Mouse (Mus musculus) thymus, postnatal 25 days (tissue): ENCODE results near the gene 4930562C15Rik.
"Not testable (repeated sequence)": the region's sequence is repeated elsewhere in the genome, so short reads cannot be mapped to it uniquely, and the experiment has no call there.

Source experiments
- DNase-seq: peaks from one replicate; pipeline ENCODE4 v3.0.0; 2022

The 4930562C15Rik gene

DNA sequence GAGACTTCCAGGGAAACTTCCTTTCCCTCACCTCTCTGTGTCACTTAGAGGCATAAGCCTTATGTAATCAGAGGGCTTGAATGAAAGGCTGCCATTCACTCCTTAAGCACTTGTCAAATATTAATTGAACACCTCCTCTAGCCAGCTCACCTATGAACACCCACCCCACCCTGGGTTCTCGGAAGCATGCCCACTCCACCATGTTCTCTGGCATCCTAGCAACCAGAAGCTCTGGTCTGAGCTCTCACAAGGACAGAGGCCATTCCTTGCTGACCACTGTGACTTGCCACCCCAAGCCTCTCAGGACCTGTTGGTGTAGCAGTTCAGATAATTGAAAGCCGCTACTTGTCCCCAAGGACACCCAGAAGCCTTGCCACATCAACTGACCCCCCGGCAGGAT is at the start of gene 4930562C15Rik:
4930562C15Rik (plus strand) TSS at position 226 of the 400 bp plus-strand sequence.
- DNase-seq = no peak

GRCm38 (mm10) chr16:4785706-4786105 is 49.5 kb upstream of the 4930562C15Rik start:
- DNase-seq = no peak

- no peak for DNase-seq
Measured at GRCm38 (mm10) chr16:4788176-4788575, 47.0 kb upstream of the 4930562C15Rik start.

GRCm38 (mm10) chr16:4789311-4789768 is 45.9 kb upstream of the 4930562C15Rik start:
- no peak for DNase-seq

GRCm38 (mm10) chr16:4789810-4790559 is 45.2 kb upstream of the 4930562C15Rik start, which contains the start of gene Cdip1:
Cdip1 (minus strand) TSS chr16:4790292.
- DNase-seq = peak; percentile 95

GRCm38 (mm10) chr16:4791332-4791731 is 43.9 kb upstream of the 4930562C15Rik start:
- DNase-seq = no peak

DNA sequence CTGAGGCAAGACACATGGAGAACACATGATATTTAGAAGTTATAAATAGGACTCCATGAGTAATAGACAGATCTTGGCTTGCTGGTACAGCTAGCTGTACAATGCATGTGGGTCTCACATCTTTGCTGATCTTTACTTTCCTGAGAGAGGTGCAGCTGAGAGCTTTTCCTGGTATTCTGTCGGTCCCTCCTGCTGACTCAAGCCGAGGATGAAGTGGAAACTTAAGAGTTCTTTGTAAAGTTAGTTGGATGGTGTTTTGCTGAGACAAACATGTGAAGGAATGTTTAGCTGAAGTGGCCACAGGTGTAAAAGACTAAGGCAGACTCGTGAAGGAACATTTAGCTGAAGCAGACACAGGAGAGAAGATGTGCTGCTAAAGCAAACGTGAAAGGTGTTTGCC is 38.6 kb upstream of the 4930562C15Rik start:
- DNase-seq = no peak

DNA sequence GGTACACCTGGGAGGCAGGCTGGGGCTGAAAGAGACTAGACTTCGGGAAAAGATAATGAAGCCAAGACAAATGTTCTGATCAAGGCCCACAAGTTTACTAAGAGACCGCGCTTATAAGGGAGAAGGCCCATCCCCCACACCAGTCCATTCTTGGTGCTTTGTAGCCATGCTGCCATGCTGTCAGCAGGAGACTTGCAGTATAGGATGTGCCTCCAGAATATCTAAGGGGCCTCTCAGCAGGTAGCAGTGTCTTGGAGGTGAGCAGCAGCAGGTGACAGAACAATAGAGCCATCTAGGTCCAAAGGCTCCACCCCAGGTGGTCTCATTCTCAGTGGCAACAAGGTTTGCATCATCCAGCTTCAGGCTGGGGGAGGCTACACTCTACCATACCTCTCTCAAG is 16.9 kb upstream of the 4930562C15Rik start:
- no peak for DNase-seq

DNA sequence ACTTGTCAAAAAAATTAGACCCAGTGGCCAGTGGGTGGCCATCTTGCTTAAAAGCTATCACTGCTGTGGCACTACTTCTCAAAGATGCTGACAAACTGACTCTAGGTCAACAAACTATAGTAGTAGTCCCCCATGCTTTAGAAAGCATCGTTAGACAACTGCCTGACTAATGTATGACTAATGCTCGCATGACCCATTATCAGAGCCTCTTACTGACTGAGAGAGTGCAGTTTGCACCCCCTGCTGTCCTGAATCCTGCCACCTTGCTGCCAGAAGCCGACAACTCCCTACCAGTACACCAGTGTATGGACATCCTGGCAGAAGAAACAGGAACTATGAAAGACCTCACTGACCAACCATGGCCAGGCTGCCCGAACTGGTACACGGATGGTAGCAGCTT is 10.8 kb upstream of the 4930562C15Rik start:
- DNase-seq = not testable (repeated sequence)

DNA sequence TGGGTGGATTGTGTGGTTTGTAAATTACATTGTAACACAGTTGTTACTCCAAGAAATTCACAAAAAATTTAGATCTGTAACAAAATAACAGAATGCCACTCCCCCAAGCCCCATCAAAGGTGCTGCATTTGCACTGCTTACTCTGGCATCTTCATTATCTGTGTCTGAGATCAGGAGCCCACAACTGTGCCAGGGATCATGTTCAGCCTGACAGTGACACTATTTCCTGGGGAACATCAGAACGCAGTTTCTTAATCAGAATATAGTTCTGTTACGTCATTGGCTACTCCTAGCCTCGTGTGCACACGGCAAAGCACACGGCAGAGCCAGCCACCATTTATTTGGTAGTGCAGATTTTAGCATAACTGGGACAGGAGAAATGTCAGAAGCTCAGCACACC is 7.6 kb upstream of the 4930562C15Rik start:
- no peak for DNase-seq

DNA sequence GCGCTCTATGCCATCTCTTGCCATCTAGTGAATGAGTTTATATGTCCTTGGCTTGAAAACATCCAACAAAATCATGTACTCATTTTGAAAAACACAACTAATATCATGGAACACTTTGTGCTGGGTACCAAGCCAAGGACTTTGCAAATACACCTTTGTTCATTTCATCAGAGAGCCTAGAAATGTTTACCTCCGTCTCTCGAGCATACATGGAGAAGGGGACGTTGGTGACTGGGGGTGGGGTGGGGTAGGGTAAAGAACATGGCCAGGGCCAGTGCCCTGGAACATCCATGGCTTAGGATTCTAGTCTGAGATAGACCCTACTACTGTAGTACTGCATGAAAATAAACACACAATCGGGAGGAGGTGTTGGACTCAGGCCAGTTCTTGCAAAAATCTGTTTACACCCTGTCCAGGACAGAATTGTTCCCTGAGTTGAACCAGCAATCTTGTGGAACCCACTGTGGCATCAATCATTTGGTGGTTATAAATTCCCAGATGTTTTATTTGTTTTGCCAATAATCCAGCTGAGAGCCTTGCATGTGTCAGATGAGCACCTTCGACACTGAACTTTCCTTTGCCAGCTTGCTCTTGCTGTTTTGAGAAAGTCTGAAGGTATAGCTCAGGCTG is 5.8 kb upstream of the 4930562C15Rik start:
- no peak for DNase-seq

DNA sequence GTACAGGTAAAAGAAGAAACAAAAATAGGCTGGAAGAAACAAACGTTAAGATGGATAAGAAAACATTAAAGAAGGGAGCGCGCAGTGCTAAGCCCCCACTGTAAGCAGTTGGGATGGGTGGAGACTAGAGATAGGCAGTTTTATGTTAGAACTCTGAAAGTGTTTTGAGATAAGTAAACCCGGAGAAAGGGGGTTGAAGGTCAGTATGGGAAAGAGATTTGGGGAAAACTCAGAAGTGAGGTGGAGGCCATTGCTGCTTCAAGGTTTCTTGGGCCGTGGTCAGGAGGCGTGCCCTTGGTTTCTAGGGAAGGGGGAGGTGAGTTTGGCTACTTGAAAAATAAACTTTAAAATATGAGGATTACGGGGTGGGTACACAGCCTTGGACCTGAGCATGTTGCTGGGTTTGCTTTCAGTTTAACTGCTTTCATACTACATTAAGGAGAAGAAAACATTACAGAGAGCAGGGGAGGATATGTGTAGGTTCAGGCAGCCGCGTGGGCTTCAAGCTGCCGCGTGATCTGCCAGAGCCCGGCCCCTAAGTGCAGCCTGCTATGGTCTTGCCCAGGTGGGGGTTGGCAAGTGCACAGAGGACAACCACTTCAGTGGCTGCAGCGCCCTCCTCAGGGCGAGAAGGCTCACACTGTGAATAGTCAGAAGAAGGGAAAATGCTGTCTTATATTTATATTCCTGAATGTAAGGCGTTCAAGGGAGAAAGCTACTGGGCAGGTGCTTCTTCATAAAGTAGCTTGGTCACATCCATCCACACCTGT is 3.4 kb upstream of the 4930562C15Rik start:
- DNase-seq = no peak

GRCm38 (mm10) chr16:4833858-4834257 is 1.4 kb upstream of the 4930562C15Rik start:
- DNase-seq = no peak

- DNase-seq = no peak
Measured at GRCm38 (mm10) chr16:4837631-4838030, 2.4 kb downstream of the 4930562C15Rik start.

DNA sequence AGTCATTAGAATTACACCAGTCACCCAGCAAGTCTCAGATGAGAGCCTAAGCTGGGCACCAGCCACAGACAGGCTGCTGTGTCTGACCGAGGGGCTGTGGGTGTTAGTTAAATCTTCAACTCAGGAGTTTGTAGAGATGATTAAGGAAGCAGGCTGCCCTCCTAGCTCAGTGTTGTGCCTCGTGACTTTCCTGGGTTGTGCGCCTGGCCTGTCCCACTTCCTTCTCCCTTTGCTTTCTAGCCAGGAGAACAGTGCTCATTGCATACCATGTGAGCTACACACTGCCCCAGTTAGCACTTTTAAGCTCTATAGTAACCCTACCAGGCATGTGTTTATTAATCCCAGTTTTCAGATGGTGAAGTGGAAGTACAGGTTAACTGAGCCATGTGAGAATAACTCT is 4.3 kb downstream of the 4930562C15Rik start:
- no peak for DNase-seq

- no peak for DNase-seq
Measured at GRCm38 (mm10) chr16:4840231-4840630, 5.0 kb downstream of the 4930562C15Rik start.

DNA sequence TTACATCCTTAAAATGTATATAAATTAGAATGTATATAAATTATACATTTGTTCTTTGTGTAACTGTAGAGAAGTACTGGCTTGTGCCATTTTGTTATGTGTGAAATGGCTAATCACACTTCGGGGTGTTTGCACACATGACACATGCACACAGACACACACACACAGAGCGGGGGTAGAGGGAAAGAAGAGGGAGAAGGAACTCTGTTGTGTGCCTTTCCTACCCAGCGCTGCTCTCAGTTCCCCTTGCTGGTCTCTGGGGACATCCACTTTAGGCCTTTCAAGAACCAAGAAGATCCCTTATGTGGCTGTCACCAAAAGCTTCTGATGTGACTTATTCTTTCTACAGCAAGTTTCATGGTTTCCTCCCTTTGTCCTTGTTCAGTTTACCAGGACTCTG is 11.8 kb downstream of the 4930562C15Rik start:
- no peak for DNase-seq

DNA sequence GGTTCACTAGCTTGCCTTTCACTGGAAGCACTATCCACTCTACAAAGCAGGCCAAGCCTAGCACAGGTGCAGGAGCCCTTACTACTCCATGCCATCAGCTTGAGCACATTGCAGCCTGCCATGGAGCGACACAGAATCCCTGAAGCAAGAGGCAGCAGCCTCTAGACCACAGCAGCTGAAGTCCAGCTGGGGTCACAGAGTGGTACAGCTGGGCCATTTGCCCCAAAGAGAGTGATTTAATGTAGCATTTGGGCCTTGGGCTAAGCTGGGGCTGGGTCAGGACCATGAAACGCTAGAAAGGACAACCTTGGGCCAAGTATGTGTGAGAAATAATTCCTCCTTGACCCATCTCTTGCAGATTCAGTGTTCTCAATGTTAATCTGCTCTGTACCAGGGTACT is 12.9 kb downstream of the 4930562C15Rik start:
- DNase-seq = no peak

- DNase-seq = no peak
Measured at GRCm38 (mm10) chr16:4850361-4850760, 15.1 kb downstream of the 4930562C15Rik start.

DNA sequence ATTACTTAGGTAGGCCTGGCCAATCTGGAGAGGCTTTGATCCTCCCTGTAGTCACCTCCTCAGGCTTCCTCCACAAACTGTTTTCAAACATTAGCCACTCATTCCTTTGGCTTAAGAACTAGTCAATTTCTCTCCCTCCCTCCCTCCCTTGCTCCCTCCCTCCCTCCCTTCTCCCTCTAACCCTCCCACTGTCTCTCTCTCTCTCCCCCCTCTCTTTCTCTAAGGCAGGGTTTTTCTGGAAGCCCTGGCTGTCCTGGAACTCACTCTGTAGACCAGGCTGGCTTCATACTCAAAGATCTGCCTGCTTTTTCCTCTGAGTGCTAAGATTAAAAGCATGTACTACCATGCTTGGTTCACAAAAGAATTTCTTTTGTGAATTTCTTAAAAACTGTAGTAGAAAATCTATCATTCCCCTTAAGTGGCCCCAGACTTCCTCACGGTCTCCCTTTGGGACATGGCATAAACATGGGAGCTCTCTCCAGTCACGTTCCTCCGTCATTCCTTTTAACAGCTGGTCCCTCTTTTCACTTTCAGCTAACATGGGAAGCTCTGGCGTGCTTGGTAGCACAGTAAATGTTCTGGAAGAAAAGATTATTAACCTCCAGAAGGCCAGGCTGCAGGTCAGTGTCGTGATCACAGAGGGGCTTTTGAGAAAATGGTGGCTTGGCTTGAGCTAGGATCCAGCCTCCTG is 15.9 kb downstream of the 4930562C15Rik start:
- DNase-seq = no peak

GRCm38 (mm10) chr16:4855046-4855650 is 19.9 kb downstream of the 4930562C15Rik start:
- DNase-seq = no peak

GRCm38 (mm10) chr16:4861392-4861791 is 26.2 kb downstream of the 4930562C15Rik start:
- DNase-seq = peak; percentile 32
